Mouse (Mus musculus) layer of hippocampus, adult 9-10 months (tissue): ENCODE results near the gene Gm20388.
"Not testable (repeated sequence)": the region's sequence is repeated elsewhere in the genome, so short reads cannot be mapped to it uniquely, and the experiment has no call there.

Experiments used
- DNase-seq: peaks from one replicate; pipeline ENCODE4 v3.0.0; 2022; ENCODE audit warnings: low spot score

Gene Gm20388

GRCm38 (mm10) chr8:122558671-122559349 is 2648.2 kb downstream of the Gm20388 start:
- DNase-seq, result no peak

- no peak for DNase-seq
These were observed 2650.6 kb downstream of the Gm20388 start for GRCm38 (mm10) chr8:122561199-122561598.

GRCm38 (mm10) chr8:122564363-122565352 is 2654.0 kb downstream of the Gm20388 start:
- DNase-seq, result no peak

GRCm38 (mm10) chr8:122566766-122567165 is 2656.1 kb downstream of the Gm20388 start:
- DNase-seq, result no peak

GRCm38 (mm10) chr8:122567361-122568108 is 2656.9 kb downstream of the Gm20388 start, which contains the start of gene Cdt1:
Gene Cdt1 (plus strand): TSS chr8:122568015.
- peak; percentile 89 for DNase-seq

- no peak for DNase-seq
These were observed 2657.5 kb downstream of the Gm20388 start for GRCm38 (mm10) chr8:122568109-122568504.

- DNase-seq, result no peak
These were observed 2658.3 kb downstream of the Gm20388 start for GRCm38 (mm10) chr8:122568881-122569309.

- DNase-seq, result no peak
These were observed 2658.7 kb downstream of the Gm20388 start for GRCm38 (mm10) chr8:122569329-122569728.

- no peak for DNase-seq
These were observed 2659.4 kb downstream of the Gm20388 start for GRCm38 (mm10) chr8:122569996-122570395.

GRCm38 (mm10) chr8:122571153-122571552 is 2660.5 kb downstream of the Gm20388 start:
- no peak for DNase-seq

- DNase-seq, result no peak
These were observed 2661.2 kb downstream of the Gm20388 start for GRCm38 (mm10) chr8:122571750-122572267.

GRCm38 (mm10) chr8:122572751-122573150 is 2662.1 kb downstream of the Gm20388 start:
- no peak for DNase-seq

GRCm38 (mm10) chr8:122573176-122573575 is 2662.5 kb downstream of the Gm20388 start:
- DNase-seq, result not testable (repeated sequence)

- DNase-seq, result no peak
These were observed 2662.9 kb downstream of the Gm20388 start for GRCm38 (mm10) chr8:122573577-122573976.

GRCm38 (mm10) chr8:122574264-122574663 is 2663.6 kb downstream of the Gm20388 start:
- no peak for DNase-seq

- no peak for DNase-seq
These were observed 2664.1 kb downstream of the Gm20388 start for GRCm38 (mm10) chr8:122574667-122575251.

- no peak for DNase-seq
These were observed 2664.6 kb downstream of the Gm20388 start for GRCm38 (mm10) chr8:122575286-122575685.

GRCm38 (mm10) chr8:122575735-122576647 is 2665.3 kb downstream of the Gm20388 start:
- no peak for DNase-seq

- peak; percentile 82 for DNase-seq
These were observed 2666.0 kb downstream of the Gm20388 start, which contains the start of gene Aprt for GRCm38 (mm10) chr8:122576648-122577022. Gene Aprt (minus strand): TSS chr8:122576909.

- no peak for DNase-seq
These were observed 2666.5 kb downstream of the Gm20388 start for GRCm38 (mm10) chr8:122577116-122577515.
